Mouse (Mus musculus) thymus, adult 2 months (tissue): ENCODE results near the gene Preb.

Experiments used
- CTCF ChIP-seq: fragments of 200-500 bp; IDR thresholded peaks from 2 replicates; pipeline ENCODE4 v1.5.1; 2012; ENCODE audit warnings: mild to moderate bottlenecking, control low read depth, low read length, moderate library complexity, borderline replicate concordance; ENCODE audit not compliant: control insufficient read depth, poor library complexity, insufficient read depth; ENCODE audit errors: extremely low read depth
- POLR2A ChIP-seq: fragments of 200-500 bp; IDR thresholded peaks from 2 replicates; pipeline ENCODE4 v1.6.1; 2012; ENCODE audit warnings: mild to moderate bottlenecking, low read length, control low read depth, moderate library complexity; ENCODE audit not compliant: control insufficient read depth, poor library complexity, insufficient read depth; ENCODE audit errors: extremely low read depth

DNA sequence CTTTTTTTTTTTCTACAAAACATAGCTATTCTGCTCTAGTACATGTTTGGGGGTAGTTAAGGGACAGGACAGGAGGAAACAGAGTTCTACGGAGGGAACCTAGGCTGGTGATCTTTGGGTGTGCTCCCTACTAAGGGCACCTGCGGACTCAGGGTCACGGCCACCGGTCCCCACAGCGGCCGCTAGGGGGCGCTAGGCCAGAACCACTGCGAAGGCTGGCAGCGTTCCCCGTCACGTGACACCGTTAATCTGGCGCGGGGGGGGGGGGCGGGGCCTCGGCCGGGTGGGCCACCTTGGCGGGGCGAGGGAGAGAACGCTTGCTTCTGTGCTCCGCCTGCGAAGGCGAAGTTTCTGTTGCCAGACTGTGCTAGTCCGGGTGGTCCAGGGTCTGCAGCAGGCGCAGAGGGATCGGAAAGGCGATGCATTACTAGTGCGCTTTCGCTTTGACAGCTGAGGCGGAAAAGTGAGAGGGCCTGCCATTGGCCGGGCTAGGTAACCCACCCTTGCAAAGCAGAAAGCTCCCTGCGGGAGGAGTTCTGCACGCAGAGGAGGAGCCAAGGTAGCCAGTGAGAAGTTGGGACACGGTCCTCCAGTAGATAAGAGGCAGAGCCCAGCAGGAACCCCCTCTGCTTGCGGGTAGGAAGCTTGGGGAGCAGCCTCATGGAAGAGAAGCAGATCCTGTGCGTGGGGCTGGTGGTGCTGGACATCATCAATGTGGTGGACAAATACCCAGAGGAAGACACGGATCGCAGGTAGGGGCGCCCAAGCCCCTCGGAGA is 38.7 kb downstream of the Preb start, which contains the start of gene Khk:
- TF ChIP-seq POLR2A (no peak), CTCF (peak; percentile 94)
